Mouse (Mus musculus) embryonic stem cell, embryonic (primary cell): ENCODE data around the gene Bcl7c.

Source experiments
- CTCF ChIA-PET, 4 experiments: fragments of 300-600 bp in 2 of 4; fragments of 350-600 bp in 2 of 4; sonication (Branson Sonifier 250); formaldehyde crosslinking; loops; one replicate each; lab custom pipeline; 2022; ENCODE audit warnings: inconsistent platforms in 2 of 4; lab: Charles Lee
- POLR2A ChIA-PET, 4 experiments: fragments of 300-600 bp in 2 of 4; fragments of 350-600 bp in 2 of 4; sonication (Branson Sonifier 250); formaldehyde crosslinking; loops; one replicate each; lab custom pipeline; 2022; ENCODE audit warnings: antibody characterized with exemption in 4 of 4, inconsistent platforms in 1 of 4; lab: Charles Lee

Bcl7c gene

GRCm38 (mm10) chr7:127708207-127709078 is at the start of gene Bcl7c:
Gene Bcl7c, minus strand, starts transcription at chr7:127708933.
- POLR2A ChIA-PET, result interaction anchor here (0.6 to 7.3 kb wide), 60 partner anchors 9 to 530 kb away, joined by 3 to 70 read pairs (median 4); partner anchors contain the start of genes Fus (in 2 of the 4), 9130023H24Rik (in 1 of the 4), Bckdk (in 1 of the 4) and Ccdc189 (in 1 of the 4)
- CTCF ChIA-PET, result interaction anchor here (0.5 to 12.8 kb wide), 41 partner anchors 9 to 429 kb away, joined by 3 to 144 read pairs (median 4); partner anchors contain the start of genes Ccdc189 (in 1 of the 4), Hsd3b7 (in 1 of the 4) and Rnf40 (in 1 of the 4)

- CTCF ChIA-PET, result interaction anchor here in 3 of 4 experiments (0.6 to 1.9 kb wide), 8 partner anchors 10 to 136 kb away, joined by 3 to 6 read pairs (median 4); partner anchors contain the start of gene Fbxl19 (in 1 of the 3)
- POLR2A ChIA-PET, result interaction anchor here in 3 of 4 experiments (0.5 to 3.9 kb wide), 11 partner anchors 9 to 475 kb away, joined by 3 to 17 read pairs (median 4); partner anchors contain the start of genes Fbxl19 (in 2 of the 3), Fus (in 1 of the 3) and Orai3 (in 1 of the 3)
These were observed 45.0 kb upstream of the Bcl7c start for GRCm38 (mm10) chr7:127753741-127754140.

GRCm38 (mm10) chr7:127753158-127753557 is 44.4 kb upstream of the Bcl7c start:
- CTCF ChIA-PET, result interaction anchor here (0.6 to 1.9 kb wide), 7 partner anchors 9 to 547 kb away, joined by 3 to 4 read pairs (median 3); partner anchors contain the start of genes Bcl7c (in 1 of the 4) and Fbxl19 (in 1 of the 4)

GRCm38 (mm10) chr7:127752069-127752468 is 43.3 kb upstream of the Bcl7c start:
- ChIA-PET POLR2A (interaction anchor here in 3 of 4 experiments (0.6 to 3.9 kb wide), 18 partner anchors 11 to 251 kb away, joined by 3 to 17 read pairs (median 4); partner anchors contain the start of genes Setd1a (in 2 of the 3), Fus (in 1 of the 3) and Orai3 (in 1 of the 3)), CTCF (interaction anchor here in 3 of 4 experiments (0.6 to 1.9 kb wide), 7 partner anchors 8 to 90 kb away, joined by 3 to 5 read pairs (median 4); partner anchors contain the start of genes Bcl7c (in 1 of the 3) and Fbxl19 (in 1 of the 3))

More at GRCm38 (mm10) chr7:127753158-127753557, 44.4 kb upstream of the Bcl7c start:
- POLR2A ChIA-PET, result interaction anchor here (0.5 to 3.9 kb wide), 14 partner anchors 9 to 215 kb away, joined by 3 to 17 read pairs (median 4); partner anchors contain the start of genes Fbxl19 (in 1 of the 4), Fus (in 1 of the 4) and Orai3 (in 1 of the 4)

GRCm38 (mm10) chr7:127751619-127752018 is 42.9 kb upstream of the Bcl7c start:
- ChIA-PET CTCF (interaction anchor here in 3 of 4 experiments (0.6 to 1.4 kb wide), 5 partner anchors 9 to 90 kb away, joined by 3 to 5 read pairs (median 4); no protein-coding TSS in a partner anchor), POLR2A (interaction anchor here in 3 of 4 experiments (0.9 to 3.9 kb wide), 14 partner anchors 10 to 216 kb away, joined by 3 to 17 read pairs (median 4); partner anchors contain the start of genes Setd1a (in 2 of the 3), Fus (in 1 of the 3) and Orai3 (in 1 of the 3))

GRCm38 (mm10) chr7:127750131-127751127 is 41.7 kb upstream of the Bcl7c start:
- ChIA-PET CTCF (interaction anchor here in 3 of 4 experiments (0.6 to 1.4 kb wide), 5 partner anchors 51 to 94 kb away, joined by 3 to 7 read pairs (median 4); no protein-coding TSS in a partner anchor), POLR2A (interaction anchor here (0.5 to 6.1 kb wide), 18 partner anchors 8 to 145 kb away, joined by 3 to 56 read pairs (median 4); partner anchors contain the start of genes Ctf1 (in 1 of the 4), Gm21974 (in 1 of the 4), Hsd3b7 (in 1 of the 4) and Setd1a (in 1 of the 4))

GRCm38 (mm10) chr7:127748235-127748560 is 39.5 kb upstream of the Bcl7c start:
- ChIA-PET CTCF (interaction anchor here in 2 of 4 experiments (0.5 to 1.5 kb wide), 4 partner anchors 73 to 567 kb away, joined by 3 read pairs; no protein-coding TSS in a partner anchor), POLR2A (interaction anchor here in 3 of 4 experiments (0.5 to 6.1 kb wide), 16 partner anchors 8 to 390 kb away, joined by 3 to 56 read pairs (median 4); partner anchors contain the start of genes Setd1a (in 2 of the 3), Ctf1 (in 1 of the 3) and Orai3 (in 1 of the 3))

GRCm38 (mm10) chr7:127747559-127748234 is 39.0 kb upstream of the Bcl7c start:
- POLR2A ChIA-PET, result interaction anchor here in 3 of 4 experiments (0.5 to 6.1 kb wide), 27 partner anchors 8 to 391 kb away, joined by 3 to 56 read pairs (median 7); partner anchors contain the start of genes Ctf1 (in 2 of the 3), Setd1a (in 2 of the 3), Kat8 (in 1 of the 3) and Orai3 (in 1 of the 3)
- CTCF ChIA-PET, result interaction anchor here in 3 of 4 experiments (0.5 to 1.5 kb wide), 7 partner anchors 13 to 567 kb away, joined by 3 to 4 read pairs (median 3); partner anchors contain the start of genes Bcl7c (in 1 of the 3) and Setd1a (in 1 of the 3)

GRCm38 (mm10) chr7:127746494-127747491 is 38.1 kb upstream of the Bcl7c start:
- ChIA-PET POLR2A (interaction anchor here (0.6 to 6.1 kb wide), 55 partner anchors 8 to 320 kb away, joined by 3 to 56 read pairs (median 4); partner anchors contain the start of genes Ctf1 (in 3 of the 4), Setd1a (in 3 of the 4), Kat8 (in 2 of the 4) and Orai3 (in 2 of the 4)), CTCF (interaction anchor here (0.5 to 4.2 kb wide), 13 partner anchors 14 to 662 kb away, joined by 3 to 21 read pairs (median 3); partner anchors contain the start of genes Bcl7c (in 1 of the 4), Ctf1 (in 1 of the 4) and Setd1a (in 1 of the 4))

- CTCF ChIA-PET, result interaction anchor here (0.5 to 4.2 kb wide), 19 partner anchors 15 to 663 kb away, joined by 3 to 21 read pairs (median 3); partner anchors contain the start of genes Bcl7c (in 1 of the 4), Ctf1 (in 1 of the 4) and Setd1a (in 1 of the 4)
These were observed 37.1 kb upstream of the Bcl7c start for GRCm38 (mm10) chr7:127745652-127746493.

GRCm38 (mm10) chr7:127745251-127745651 is 36.5 kb upstream of the Bcl7c start:
- POLR2A ChIA-PET, result interaction anchor here in 3 of 4 experiments (0.6 to 6.1 kb wide), 45 partner anchors 9 to 274 kb away, joined by 3 to 56 read pairs (median 4); partner anchors contain the start of genes Ctf1 (in 3 of the 3), Setd1a (in 3 of the 3), Orai3 (in 2 of the 3) and Ccdc189 (in 1 of the 3)
- CTCF ChIA-PET, result interaction anchor here in 3 of 4 experiments (0.6 to 4.2 kb wide), 12 partner anchors 17 to 88 kb away, joined by 3 to 21 read pairs (median 4); partner anchors contain the start of gene Ctf1 (in 1 of the 3)

More at GRCm38 (mm10) chr7:127745652-127746493, 37.1 kb upstream of the Bcl7c start:
- POLR2A ChIA-PET, result interaction anchor here in 3 of 4 experiments (0.6 to 6.1 kb wide), 57 partner anchors 9 to 275 kb away, joined by 3 to 56 read pairs (median 4); partner anchors contain the start of genes Ctf1 (in 3 of the 3), Setd1a (in 3 of the 3), Orai3 (in 2 of the 3) and Ccdc189 (in 1 of the 3)

- ChIA-PET POLR2A (interaction anchor here (0.6 to 5.7 kb wide), 29 partner anchors 9 to 286 kb away, joined by 3 to 39 read pairs (median 5); partner anchors contain the start of genes Ctf1 (in 3 of the 4), Kat8 (in 1 of the 4) and Setd1a (in 1 of the 4)), CTCF (interaction anchor here (0.6 to 4.2 kb wide), 20 partner anchors 9 to 188 kb away, joined by 3 to 21 read pairs (median 5); partner anchors contain the start of genes Ctf1 (in 1 of the 4) and Zfp629 (in 1 of the 4))
These were observed 35.8 kb upstream of the Bcl7c start, which contains the start of gene Fbxl19 for GRCm38 (mm10) chr7:127744366-127745045. Gene Fbxl19, plus strand, starts transcription at chr7:127744543.
